Mouse (Mus musculus) liver, embryonic 14.5 days (tissue): ENCODE data around the gene 4930469K13Rik.

Experiments
- CTCF ChIP-seq: IDR thresholded peaks from 2 replicates; pipeline ENCODE4 v1.5.1; 2016; ENCODE audit warnings: antibody characterized with exemption, low read depth, control low read depth
- EP300 ChIP-seq: IDR thresholded peaks from 2 replicates; pipeline ENCODE4 v1.6.1; 2016; ENCODE audit warnings: antibody characterized with exemption, low read depth

GRCm38 (mm10) chr11:34054031-34054727 lies 44.2 kb downstream of the 4930469K13Rik start:
- TF ChIP-seq CTCF (no peak), EP300 (no peak)
